Mouse (Mus musculus) adrenal gland, postnatal 25 days (tissue): ENCODE measurements around the gene Pou2f3. TPM values are rescaled to one million over a fixed set of nuclear protein-coding genes. Genes with fewer than 3 reads are reported as not detected.

ENCODE experiments used
- DNase-seq: peaks from one replicate; pipeline ENCODE4 v3.0.0; 2021; ENCODE audit warnings: mixed read lengths
- total RNA-seq: library from RNA; stranded (reverse); gene quantifications from 2 replicates; pipeline ENCODE4 v1.2.3, GENCODE M21; 2021

Pou2f3 gene
- total RNA-seq, 1 experiment from 2014 or later: not detected

GRCm38 (mm10) chr9:43231805-43232204 is 21.6 kb upstream of the Pou2f3 start:
- no peak for DNase-seq

GRCm38 (mm10) chr9:43230886-43231285 is 20.7 kb upstream of the Pou2f3 start:
- no peak for DNase-seq

GRCm38 (mm10) chr9:43229962-43230361 is 19.8 kb upstream of the Pou2f3 start:
- DNase-seq: no peak

- no peak for DNase-seq
Observed at GRCm38 (mm10) chr9:43229398-43229895, 19.3 kb upstream of the Pou2f3 start.

- no peak for DNase-seq
Observed at GRCm38 (mm10) chr9:43228745-43229144, 18.6 kb upstream of the Pou2f3 start.

- no peak for DNase-seq
Observed at GRCm38 (mm10) chr9:43227626-43228025, 17.5 kb upstream of the Pou2f3 start.

- no peak for DNase-seq
Observed at GRCm38 (mm10) chr9:43226573-43227160, 16.5 kb upstream of the Pou2f3 start.

- no peak for DNase-seq
Observed at GRCm38 (mm10) chr9:43225481-43225880, 15.3 kb upstream of the Pou2f3 start.

- no peak for DNase-seq
Observed at GRCm38 (mm10) chr9:43224771-43225355, 14.7 kb upstream of the Pou2f3 start.

GRCm38 (mm10) chr9:43222429-43222715 is 12.2 kb upstream of the Pou2f3 start:
- DNase-seq: no peak

- peak; percentile 84 for DNase-seq
Observed at GRCm38 (mm10) chr9:43221643-43222428, 11.7 kb upstream of the Pou2f3 start.

- DNase-seq: peak; percentile 57
Observed at GRCm38 (mm10) chr9:43210771-43211450, 742 bp upstream of the Pou2f3 start.

- DNase-seq: no peak
Observed at GRCm38 (mm10) chr9:43206022-43206390, 4.2 kb downstream of the Pou2f3 start.

GRCm38 (mm10) chr9:43205343-43206021 is 4.7 kb downstream of the Pou2f3 start:
- no peak for DNase-seq

- no peak for DNase-seq
Observed at GRCm38 (mm10) chr9:43200212-43200611, 10.0 kb downstream of the Pou2f3 start.

GRCm38 (mm10) chr9:43194001-43194400 is 16.2 kb downstream of the Pou2f3 start:
- no peak for DNase-seq

- DNase-seq: no peak
Observed at GRCm38 (mm10) chr9:43191561-43191960, 18.6 kb downstream of the Pou2f3 start.

- no peak for DNase-seq
Observed at GRCm38 (mm10) chr9:43189021-43189356, 21.2 kb downstream of the Pou2f3 start.

- DNase-seq: no peak
Observed at GRCm38 (mm10) chr9:43188309-43189020, 21.7 kb downstream of the Pou2f3 start.

- DNase-seq: no peak
Observed at GRCm38 (mm10) chr9:43179614-43180013, 30.6 kb downstream of the Pou2f3 start.

GRCm38 (mm10) chr9:43178172-43178571 is 32.0 kb downstream of the Pou2f3 start:
- no peak for DNase-seq

GRCm38 (mm10) chr9:43167081-43167480 is 43.1 kb downstream of the Pou2f3 start:
- DNase-seq: no peak
